Mouse (Mus musculus) hindbrain, embryonic 12.5 days (tissue): ENCODE data around the gene Defb35. TPM values are rescaled to one million over a fixed set of nuclear protein-coding genes. Genes with fewer than 3 reads are reported as not detected.
"Not testable (repeated sequence)": the region's sequence is repeated elsewhere in the genome, so short reads cannot be mapped to it uniquely, and the experiment has no call there.

Experiments used
- ATAC-seq: fragments of 200-750 bp; cut with Nextera tagmentation; 2 replicates; pipeline ENCODE4 v1.8.0; 2017; ENCODE audit warnings: moderate TSS enrichment; ENCODE audit not compliant: low FRiP score
- H3K27ac ChIP-seq: fragments of 300-500 bp; sonication (generic); 2 replicates; pipeline ENCODE4 v1.5.1; 2016; ENCODE audit warnings: mild to moderate bottlenecking
- H3K27me3 ChIP-seq: fragments of 300-500 bp; sonication (generic); 2 replicates; pipeline ENCODE4 v1.6.1; 2016; ENCODE audit warnings: mild to moderate bottlenecking
- H3K36me3 ChIP-seq: fragments of 300-500 bp; sonication (generic); 2 replicates; pipeline ENCODE4 v1.6.1; 2016; ENCODE audit warnings: mild to moderate bottlenecking
- H3K4me1 ChIP-seq: fragments of 300-500 bp; sonication (generic); 2 replicates; pipeline ENCODE4 v1.6.1; 2016
- H3K4me2 ChIP-seq: fragments of 300-500 bp; sonication (generic); replicated peaks from 2 replicates; pipeline ENCODE4 v1.6.1; 2016; ENCODE audit warnings: mild to moderate bottlenecking
- H3K4me3 ChIP-seq: fragments of 300-500 bp; sonication (generic); 2 replicates; pipeline ENCODE4 v1.5.1; 2016; ENCODE audit warnings: mild to moderate bottlenecking
- H3K9ac ChIP-seq: fragments of 300-500 bp; sonication (generic); 2 replicates; pipeline ENCODE4 v1.6.1; 2016; ENCODE audit warnings: mild to moderate bottlenecking, moderate library complexity
- H3K9me3 ChIP-seq: fragments of 300-500 bp; sonication (generic); replicated peaks from 2 replicates; pipeline ENCODE4 v1.6.1; 2016; ENCODE audit warnings: mild to moderate bottlenecking
- WGBS: fragments of 180-500 bp; shearing (Covaris S2); methylation state at CpG from one replicate; pipeline ENCODE4 v1.1.7; 2016; 5-methylcytosine and 5-hydroxymethylcytosine counted together
- polyA plus RNA-seq: library from polyadenylated mRNA; unstranded; fragments of >200 nt; fragmentation: Nextera tagmentation; extraction: Ambion mirVana; gene quantifications from 2 replicates; pipeline ENCODE4 v1.2.1, GENCODE M21; 2016

Defb35 gene
- not detected in 2 replicates for polyA plus RNA-seq

GRCm38 (mm10) chr8:21938052-21938451 lies at the start of gene Defb35:
Defb35 (plus strand) TSS chr8:21938352.
- H3K4me3 ChIP-seq, H3K36me3 ChIP-seq, H3K27ac ChIP-seq, ATAC-seq, H3K4me1 ChIP-seq, H3K4me2 ChIP-seq, H3K27me3 ChIP-seq, H3K9ac ChIP-seq, H3K9me3 ChIP-seq: not testable (repeated sequence)
- 87% methylated on average over 4 of the region's 4 CpGs for WGBS

GRCm38 (mm10) chr8:21906290-21906689 lies 31.9 kb upstream of the Defb35 start, which contains the start of gene Defb11:
Defb11 (minus strand) TSS chr8:21906412.
- not testable (repeated sequence) for H3K36me3 ChIP-seq, H3K27me3 ChIP-seq, H3K27ac ChIP-seq, H3K4me3 ChIP-seq, H3K9ac ChIP-seq, H3K4me1 ChIP-seq, H3K4me2 ChIP-seq, H3K9me3 ChIP-seq, ATAC-seq

GRCm38 (mm10) chr8:21911931-21912330 lies 26.2 kb upstream of the Defb35 start:
- H3K27ac ChIP-seq = no peak overlapping the region
- H3K4me3 ChIP-seq = no peak overlapping the region
- H3K27me3 ChIP-seq = no peaks in the 10 kb centered on the region
- WGBS = 30% methylated on average over 1 of the region's 1 CpGs
- no peaks in the 10 kb centered on the region for H3K36me3 ChIP-seq
- H3K9ac ChIP-seq = no peak overlapping the region
- no peak overlapping the region for H3K4me2 ChIP-seq
- no peak for ATAC-seq
- H3K4me1 ChIP-seq = no peaks in the 10 kb centered on the region
- H3K9me3 ChIP-seq = no peaks in the 10 kb centered on the region

GRCm38 (mm10) chr8:21912554-21912953 lies 25.6 kb upstream of the Defb35 start:
- WGBS = 28% methylated on average over 2 of the region's 2 CpGs
- no peak overlapping the region for H3K4me2 ChIP-seq
- H3K27ac ChIP-seq = no peak overlapping the region
- H3K27me3 ChIP-seq = no peaks in the 10 kb centered on the region
- H3K36me3 ChIP-seq = no peaks in the 10 kb centered on the region
- H3K4me1 ChIP-seq = no peaks in the 10 kb centered on the region
- no peak overlapping the region for H3K9ac ChIP-seq
- no peaks in the 10 kb centered on the region for H3K9me3 ChIP-seq
- no peak overlapping the region for H3K4me3 ChIP-seq
- no peak for ATAC-seq

- H3K27ac ChIP-seq = no peak overlapping the region
- no peaks in the 10 kb centered on the region for H3K9me3 ChIP-seq
- H3K36me3 ChIP-seq = no peaks in the 10 kb centered on the region
- H3K27me3 ChIP-seq = no peaks in the 10 kb centered on the region
- ATAC-seq = no peak
- H3K4me2 ChIP-seq = no peak overlapping the region
- H3K4me3 ChIP-seq = no peak overlapping the region
- no peak overlapping the region for H3K9ac ChIP-seq
- no peaks in the 10 kb centered on the region for H3K4me1 ChIP-seq
- 89% methylated on average over 3 of the region's 3 CpGs for WGBS
Observed at GRCm38 (mm10) chr8:21915625-21916024, 22.5 kb upstream of the Defb35 start.

GRCm38 (mm10) chr8:21930754-21931153 lies 7.4 kb upstream of the Defb35 start:
- not testable (repeated sequence) for H3K27ac ChIP-seq, ATAC-seq, H3K4me2 ChIP-seq, H3K9ac ChIP-seq, H3K36me3 ChIP-seq, H3K4me3 ChIP-seq, H3K4me1 ChIP-seq, H3K27me3 ChIP-seq, H3K9me3 ChIP-seq
- WGBS = 84% methylated on average over 3 of the region's 3 CpGs

- no peak within 1 kb of the TSS for H3K4me3 ChIP-seq
- H3K4me1 ChIP-seq = no peaks in the 10 kb centered on the region
- no peaks in the 10 kb centered on the region for H3K36me3 ChIP-seq
- H3K4me2 ChIP-seq = no peak within 1 kb of the TSS
- H3K27me3 ChIP-seq = no peaks in the 10 kb centered on the region
- ATAC-seq = no peak
- no peak within 1 kb of the TSS for H3K27ac ChIP-seq
- 93% methylated on average over 6 of the region's 6 CpGs for WGBS
- no peak within 1 kb of the TSS for H3K9ac ChIP-seq
- H3K9me3 ChIP-seq = no peaks in the 10 kb centered on the region
Observed at GRCm38 (mm10) chr8:21932610-21933009, 5.5 kb upstream of the Defb35 start, which contains the start of gene Defb15. Defb15 (minus strand) TSS chr8:21932710.

- WGBS = 85% methylated on average over 6 of the region's 6 CpGs
- H3K4me2 ChIP-seq = no peak within 1 kb of the TSS
- no peak for ATAC-seq
- H3K27ac ChIP-seq = no peak within 1 kb of the TSS
- H3K9me3 ChIP-seq = no peaks in the 10 kb centered on the region
- no peaks in the 10 kb centered on the region for H3K4me1 ChIP-seq
- H3K4me3 ChIP-seq = no peak within 1 kb of the TSS
- H3K9ac ChIP-seq = no peak within 1 kb of the TSS
- H3K27me3 ChIP-seq = no peaks in the 10 kb centered on the region
- H3K36me3 ChIP-seq = no peaks in the 10 kb centered on the region
Observed at GRCm38 (mm10) chr8:21946462-21946861, 8.3 kb downstream of the Defb35 start, which contains the start of gene Defb13. Defb13 (plus strand) TSS chr8:21946762.

- Histone ChIP-seq H3K4me2 (no peak overlapping the region), H3K4me1 (no peaks in the 10 kb centered on the region), H3K27me3 (no peaks in the 10 kb centered on the region), H3K27ac (no peak overlapping the region), H3K4me3 (no peak overlapping the region), H3K36me3 (no peaks in the 10 kb centered on the region), H3K9me3 (no peaks in the 10 kb centered on the region), H3K9ac (no peak overlapping the region)
- 61% methylated on average over 9 of the region's 9 CpGs for WGBS
- ATAC-seq = no peak
Observed at GRCm38 (mm10) chr8:21947311-21948017, 9.3 kb downstream of the Defb35 start.

GRCm38 (mm10) chr8:21955321-21955720 lies 17.2 kb downstream of the Defb35 start:
- Histone ChIP-seq H3K9me3 (no peaks in the 10 kb centered on the region), H3K27me3 (no peaks in the 10 kb centered on the region), H3K36me3 (no peaks in the 10 kb centered on the region), H3K4me2 (no peak overlapping the region), H3K4me1 (no peaks in the 10 kb centered on the region), H3K27ac (no peak overlapping the region), H3K9ac (no peak overlapping the region), H3K4me3 (no peak overlapping the region)
- ATAC-seq = no peak
- 8% methylated on average over 9 of the region's 9 CpGs for WGBS

GRCm38 (mm10) chr8:21956336-21956735 lies 18.2 kb downstream of the Defb35 start:
- H3K27ac ChIP-seq = no peak overlapping the region

GRCm38 (mm10) chr8:21958414-21958813 lies 20.3 kb downstream of the Defb35 start, which contains the start of gene Fam90a1a:
Fam90a1a (plus strand) TSS chr8:21958714.
- Histone ChIP-seq H3K9ac (no peak within 1 kb of the TSS), H3K36me3 (no peaks in the 10 kb centered on the region), H3K9me3 (no peaks in the 10 kb centered on the region), H3K27ac (no peak within 1 kb of the TSS), H3K4me3 (no peak within 1 kb of the TSS), H3K4me1 (no peaks in the 10 kb centered on the region), H3K4me2 (no peak within 1 kb of the TSS), H3K27me3 (no peaks in the 10 kb centered on the region)
- ATAC-seq = no peak
- WGBS = 84% methylated on average over 2 of the region's 2 CpGs

More at GRCm38 (mm10) chr8:21956336-21956735, 18.2 kb downstream of the Defb35 start:
- no peaks in the 10 kb centered on the region for H3K36me3 ChIP-seq
- no peaks in the 10 kb centered on the region for H3K4me1 ChIP-seq
- 92% methylated on average over 3 of the region's 3 CpGs for WGBS
- no peak overlapping the region for H3K9ac ChIP-seq
- ATAC-seq = no peak
- H3K27me3 ChIP-seq = no peaks in the 10 kb centered on the region
- no peaks in the 10 kb centered on the region for H3K9me3 ChIP-seq
- no peak overlapping the region for H3K4me2 ChIP-seq
- no peak overlapping the region for H3K4me3 ChIP-seq

GRCm38 (mm10) chr8:21966646-21967045 lies 28.5 kb downstream of the Defb35 start:
- WGBS = 91% methylated on average over 1 of the region's 1 CpGs
- Histone ChIP-seq H3K4me1 (no peaks in the 10 kb centered on the region), H3K4me3 (no peak overlapping the region), H3K9ac (no peak overlapping the region), H3K36me3 (no peaks in the 10 kb centered on the region), H3K4me2 (no peak overlapping the region), H3K27me3 (no peaks in the 10 kb centered on the region), H3K27ac (no peak overlapping the region), H3K9me3 (no peaks in the 10 kb centered on the region)
- no peak for ATAC-seq
